In the genomic region with DNA sequence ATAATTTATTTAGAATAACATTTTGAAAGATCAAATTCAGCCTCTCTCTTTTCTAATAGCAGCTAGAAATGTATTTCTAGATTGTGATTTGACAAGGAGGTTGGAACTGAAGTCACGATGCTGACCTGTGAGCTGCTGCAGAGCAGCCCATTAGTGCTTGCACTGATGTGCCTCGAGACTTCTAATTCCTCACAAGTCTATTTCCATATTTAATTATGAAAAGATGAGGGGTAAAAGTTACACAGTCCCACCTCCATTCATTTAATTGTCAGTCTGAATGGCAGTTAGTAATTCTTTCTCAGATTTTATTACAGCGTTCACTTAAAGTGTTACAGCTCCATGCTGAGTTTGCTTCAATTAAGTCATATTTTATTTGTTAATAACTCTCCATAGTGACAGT, we compare ENCODE assay signal across 37 mouse cellular contexts. TPM values are rescaled to one million over a fixed set of nuclear protein-coding genes. Genes with fewer than 3 reads are reported as not detected.
DNase-seq lines count a peak whose midpoint lies in the region; ATAC-seq and TF ChIP-seq lines count a peak whose summit lies in the region.
"Had no signal": no experiment of that assay in that cellular context is flagged by ENCODE, and none has a peak within 500 bp of the region (broad histone marks: within the 10 kb centered on the region; RNA-seq: fewer than 3 reads in every experiment).

No protein-coding gene starts in this region.

- no peaks in the 10 kb centered on the region for H3K27me3 ChIP-seq in hindbrain, embryonic 13.5 days
- H3K27me3 ChIP-seq in hindbrain, embryonic 16.5 days (replicated peaks; ENCODE audit: control insufficient read depth, insufficient read depth, low read length) = no peaks in the 10 kb centered on the region
- no peaks in the 10 kb centered on the region for H3K27me3 ChIP-seq in hindbrain, postnatal 0 days (ENCODE audit: insufficient read depth, low read length)
- no peaks in the 10 kb centered on the region for H3K27me3 ChIP-seq in hindbrain, embryonic 11.5 days (ENCODE audit: control insufficient read depth, insufficient read depth, low read length)
- no peaks in the 10 kb centered on the region for H3K27me3 ChIP-seq in midbrain, postnatal 0 days (ENCODE audit: insufficient read depth, low read length)
- no peaks in the 10 kb centered on the region for H3K27me3 ChIP-seq in midbrain, embryonic 16.5 days (ENCODE audit: control insufficient read depth, insufficient read depth, low read depth, low read length)
- H3K27me3 ChIP-seq: CH12.LX; embryonic facial prominence, embryonic 13.5 days; forebrain, embryonic 13.5 days had no signal

- whole genome bisulfite sequencing in hindbrain, embryonic 13.5 days = 50% methylated on average over 3 of the region's 3 CpGs
- 46% methylated on average over 3 of the region's 3 CpGs for WGBS in hindbrain, embryonic 16.5 days
- 37% methylated on average over 3 of the region's 3 CpGs for WGBS in hindbrain, postnatal 0 days
- WGBS in hindbrain, embryonic 11.5 days = 79% methylated on average over 3 of the region's 3 CpGs
- 66% methylated on average over 3 of the region's 3 CpGs for WGBS in midbrain, postnatal 0 days
- WGBS in midbrain, embryonic 16.5 days = 68% methylated on average over 3 of the region's 3 CpGs

- DNase-seq in hindbrain, postnatal 0 days (ENCODE audit: low spot score) = no peak
- no peak for DNase-seq in hindbrain, embryonic 11.5 days (ENCODE audit: low spot score)
- DNase-seq in midbrain, postnatal 0 days (ENCODE audit: low spot score) = peak; percentile 7
- DNase-seq in brain, adult 2 months (ENCODE audit: low read depth, low spot score) = peak; percentile 3
- no peak for DNase-seq in right cerebral cortex, postnatal 10 days (ENCODE audit: low spot score in 2 of 2)
- DNase-seq: adrenal gland, postnatal 10 days; adrenal gland, postnatal 36 days; B cell, adult 2 months; cerebellum, adult 11-12 months; cerebellum, adult 8-10 months; cerebellum, postnatal 10 days; cerebellum, postnatal 36 days; embryo, embryonic 11 days; forebrain, postnatal 0 days; gastrocnemius, adult 2 months; gastrocnemius, postnatal 14 days; heart, adult 11 months had no signal

- H3K4me1 ChIP-seq in hindbrain, embryonic 13.5 days (replicated peaks) = no peaks in the 10 kb centered on the region
- no peaks in the 10 kb centered on the region for H3K4me1 ChIP-seq in hindbrain, embryonic 16.5 days (ENCODE audit: control insufficient read depth, insufficient read depth, low read depth, low read length)
- no peaks in the 10 kb centered on the region for H3K4me1 ChIP-seq in hindbrain, postnatal 0 days (ENCODE audit: insufficient read depth, low read length)
- H3K4me1 ChIP-seq in hindbrain, embryonic 11.5 days (replicated peaks; ENCODE audit: control insufficient read depth, insufficient read depth, low read length) = no peaks in the 10 kb centered on the region
- H3K4me1 ChIP-seq in midbrain, postnatal 0 days (ENCODE audit: insufficient read depth, low read length) = no peaks in the 10 kb centered on the region
- no peaks in the 10 kb centered on the region for H3K4me1 ChIP-seq in midbrain, embryonic 16.5 days (ENCODE audit: control insufficient read depth, insufficient read depth, low read length)
- H3K4me1 ChIP-seq: embryonic facial prominence, embryonic 10.5 days; embryonic facial prominence, embryonic 13.5 days; forebrain, embryonic 13.5 days had no signal

- no peak overlapping the region for H3K4me2 ChIP-seq in hindbrain, embryonic 13.5 days
- H3K4me2 ChIP-seq in hindbrain, embryonic 16.5 days (ENCODE audit: low read length) = no peak overlapping the region
- no peak overlapping the region for H3K4me2 ChIP-seq in hindbrain, postnatal 0 days (ENCODE audit: low read depth, low read length)
- H3K4me2 ChIP-seq in hindbrain, embryonic 11.5 days (replicated peaks; ENCODE audit: low read depth, low read length) = no peak overlapping the region
- H3K4me2 ChIP-seq in midbrain, postnatal 0 days (ENCODE audit: low read depth, low read length, poor library complexity, severe bottlenecking) = no peak overlapping the region
- H3K4me2 ChIP-seq in midbrain, embryonic 16.5 days (ENCODE audit: low read length) = no peak overlapping the region
- H3K4me2 ChIP-seq: embryonic facial prominence, embryonic 13.5 days; forebrain, embryonic 13.5 days; heart, embryonic 11.5 days had no signal

- H3K4me3 ChIP-seq in hindbrain, embryonic 13.5 days = no peak overlapping the region
- no peak overlapping the region for H3K4me3 ChIP-seq in hindbrain, embryonic 16.5 days (ENCODE audit: low read length)
- no peak overlapping the region for H3K4me3 ChIP-seq in hindbrain, postnatal 0 days (ENCODE audit: low read length)
- H3K4me3 ChIP-seq in hindbrain, embryonic 11.5 days (ENCODE audit: low read depth, low read length) = no peak overlapping the region
- no peak overlapping the region for H3K4me3 ChIP-seq in midbrain, postnatal 0 days (ENCODE audit: low read depth, low read length)
- no peak overlapping the region for H3K4me3 ChIP-seq in midbrain, embryonic 16.5 days (ENCODE audit: low read depth, low read length)
- H3K4me3 ChIP-seq: embryonic facial prominence, embryonic 10.5 days; embryonic facial prominence, embryonic 13.5 days; erythroblast, embryonic 14.5 days; forebrain, embryonic 13.5 days; gastrocnemius, adult 2 months had no signal

- peak; percentile 81; the same call in 1 of the 2 replicates for ATAC-seq in hindbrain, embryonic 13.5 days (ENCODE audit: low FRiP score)
- no peak for ATAC-seq in hindbrain, embryonic 16.5 days
- peak; percentile 43; the same call in 1 of the 2 replicates for ATAC-seq in hindbrain, postnatal 0 days
- ATAC-seq in hindbrain, embryonic 11.5 days (ENCODE audit: low FRiP score) = no peak
- ATAC-seq in midbrain, postnatal 0 days (ENCODE audit: low FRiP score) = no peak
- ATAC-seq in midbrain, embryonic 16.5 days = no peak
- ATAC-seq: forebrain, embryonic 13.5 days; forebrain, postnatal 0 days; inflammation-experienced regulatory T-cells, adult 6 months; intestine, embryonic 16.5 days; Patski had no signal

- H3K9me3 ChIP-seq in hindbrain, embryonic 13.5 days = no peaks in the 10 kb centered on the region
- H3K9me3 ChIP-seq in hindbrain, embryonic 16.5 days (ENCODE audit: control insufficient read depth, low read length) = no peaks in the 10 kb centered on the region
- no peaks in the 10 kb centered on the region for H3K9me3 ChIP-seq in hindbrain, postnatal 0 days (ENCODE audit: low read length)
- no peaks in the 10 kb centered on the region for H3K9me3 ChIP-seq in hindbrain, embryonic 11.5 days (ENCODE audit: control insufficient read depth, low read length)
- no peaks in the 10 kb centered on the region for H3K9me3 ChIP-seq in midbrain, postnatal 0 days (ENCODE audit: low read length)
- no peaks in the 10 kb centered on the region for H3K9me3 ChIP-seq in midbrain, embryonic 16.5 days (replicated peaks; ENCODE audit: control insufficient read depth, low read length, poor library complexity, severe bottlenecking)
- H3K9me3 ChIP-seq: embryonic facial prominence, embryonic 10.5 days; embryonic facial prominence, embryonic 13.5 days; forebrain, embryonic 13.5 days; G1E had no signal

- no peak overlapping the region for H3K9ac ChIP-seq in hindbrain, embryonic 13.5 days
- H3K9ac ChIP-seq in hindbrain, embryonic 16.5 days (ENCODE audit: low read depth, low read length) = no peak overlapping the region
- no peak overlapping the region for H3K9ac ChIP-seq in hindbrain, postnatal 0 days (replicated peaks; ENCODE audit: low read length)
- H3K9ac ChIP-seq in hindbrain, embryonic 11.5 days (ENCODE audit: low read depth, low read length) = no peak overlapping the region
- no peak overlapping the region for H3K9ac ChIP-seq in midbrain, postnatal 0 days (replicated peaks; ENCODE audit: low read length, poor library complexity, severe bottlenecking)
- no peak overlapping the region for H3K9ac ChIP-seq in midbrain, embryonic 16.5 days (ENCODE audit: low read depth, low read length)
- H3K9ac ChIP-seq: embryonic facial prominence, embryonic 13.5 days; forebrain, embryonic 13.5 days; forebrain, postnatal 0 days had no signal

- H3K27ac ChIP-seq in hindbrain, embryonic 13.5 days = no peak overlapping the region
- H3K27ac ChIP-seq in hindbrain, embryonic 16.5 days (ENCODE audit: low read depth, low read length) = no peak overlapping the region
- H3K27ac ChIP-seq in hindbrain, postnatal 0 days = no peak overlapping the region
- H3K27ac ChIP-seq in hindbrain, embryonic 11.5 days (ENCODE audit: low read depth, low read length) = no peak overlapping the region
- H3K27ac ChIP-seq in midbrain, postnatal 0 days (ENCODE audit: low read depth, low read length) = no peak overlapping the region
- H3K27ac ChIP-seq in midbrain, embryonic 16.5 days (ENCODE audit: low read length) = no peak overlapping the region
- H3K27ac ChIP-seq: embryonic facial prominence, embryonic 10.5 days; embryonic facial prominence, embryonic 13.5 days; forebrain, embryonic 13.5 days; gastrocnemius, adult 2 months had no signal

- TF ChIP-seq CTCF in hindbrain, postnatal 0 days (IDR thresholded peaks at IDR 0.05; ENCODE audit: low read depth) = no peak
- no peak for TF ChIP-seq CTCF in midbrain, postnatal 0 days (IDR thresholded peaks at IDR 0.05)

- H3K36me3 ChIP-seq in hindbrain, embryonic 13.5 days = no peaks in the 10 kb centered on the region
- no peaks in the 10 kb centered on the region for H3K36me3 ChIP-seq in hindbrain, embryonic 16.5 days (ENCODE audit: control insufficient read depth, insufficient read depth, low read length)
- H3K36me3 ChIP-seq in hindbrain, postnatal 0 days (ENCODE audit: insufficient read depth, low read length) = no peaks in the 10 kb centered on the region
- no peaks in the 10 kb centered on the region for H3K36me3 ChIP-seq in hindbrain, embryonic 11.5 days (ENCODE audit: control insufficient read depth, insufficient read depth, low read length)
- H3K36me3 ChIP-seq in midbrain, postnatal 0 days (ENCODE audit: insufficient read depth, low read length) = no peaks in the 10 kb centered on the region
- H3K36me3 ChIP-seq in midbrain, embryonic 16.5 days (ENCODE audit: control insufficient read depth, insufficient read depth, low read length) = no peaks in the 10 kb centered on the region
- H3K36me3 ChIP-seq: embryonic facial prominence, embryonic 10.5 days; embryonic facial prominence, embryonic 13.5 days; G1E had no signal

RNA-seq across cellular contexts. Expression of gene Stpg2, which starts 19.6 kb away (rescaled TPM):
- polyA plus RNA-seq in hindbrain, embryonic 13.5 days (2015; fragmentation: Nextera tagmentation; extraction: Ambion mirVana) = 0.13 TPM in 1 of 2 replicates, not detected in the other
- not detected in 2 replicates for polyA plus RNA-seq in hindbrain, embryonic 16.5 days (2015; fragmentation: Nextera tagmentation; extraction: Ambion mirVana)
- total RNA-seq in hindbrain, postnatal 0 days (2014; rRNA removed) = not detected in 2 replicates
- polyA plus RNA-seq in hindbrain, postnatal 0 days (2015; fragmentation: Nextera tagmentation; extraction: Ambion mirVana) = 0.06 and 0.14 TPM in 2 replicates
- 0.07 and 0.09 TPM in 2 replicates for polyA plus RNA-seq in hindbrain, embryonic 11.5 days (2014; fragmentation: Nextera tagmentation; extraction: Ambion mirVana)
- not detected in 2 replicates for total RNA-seq in midbrain, postnatal 0 days (2014; rRNA removed)
- polyA plus RNA-seq in midbrain, postnatal 0 days (2015; fragmentation: Nextera tagmentation; extraction: Ambion mirVana) = 0.16 TPM in 1 of 2 replicates, not detected in the other
- polyA plus RNA-seq in midbrain, embryonic 16.5 days (2015; fragmentation: Nextera tagmentation; extraction: Ambion mirVana) = 0.09 TPM in 1 of 2 replicates, not detected in the other
- total RNA-seq: adrenal gland, adult 18-20 months; CH12.LX; G1E; gastrocnemius, adult 2 months; gastrocnemius, postnatal 14 days; gastrocnemius, postnatal 4 days; heart, adult 8-10 months; heart, postnatal 25 days; hematopoietic stem cell, adult 5-6 weeks had no signal
- polyA plus RNA-seq: embryonic facial prominence, embryonic 13.5 days; erythroblast, embryonic 14.5 days; forebrain, embryonic 13.5 days; forebrain, postnatal 0 days; G1E; heart, embryonic 11.5 days; heart, embryonic 14.5 days; heart, postnatal 0 days; inflammation-experienced regulatory T-cells, adult 6 months; intestine, embryonic 16.5 days had no signal

Comparison
In these comparisons a context has a peak if more than half of its experiments do, and no peak if none do; other contexts are left out.
1. ATAC-seq: peak in hindbrain, embryonic 13.5 days (single experiment) and hindbrain, postnatal 0 days (single experiment); none in hindbrain, embryonic 16.5 days (single experiment), hindbrain, embryonic 11.5 days (single experiment), midbrain, postnatal 0 days (single experiment) and midbrain, embryonic 16.5 days (single experiment).
2. DNase-seq: peak in midbrain, postnatal 0 days (single experiment) and brain, adult 2 months (single experiment); none in hindbrain, postnatal 0 days (single experiment), hindbrain, embryonic 11.5 days (single experiment) and right cerebral cortex, postnatal 10 days (0 of 2).